Mouse (Mus musculus) small intestine, adult 2 months (tissue): ENCODE data around the gene Slc47a1.

Experiments used
- CTCF ChIP-seq: fragments of 200-500 bp; IDR thresholded peaks from 2 replicates; pipeline ENCODE4 v1.5.1; 2012; ENCODE audit warnings: low read depth, mild to moderate bottlenecking, control low read depth, inconsistent platforms, low read length, moderate library complexity, mixed read lengths; ENCODE audit not compliant: insufficient replicate concordance, insufficient read length; ENCODE audit errors: extremely low read depth
- POLR2A ChIP-seq: fragments of 200-500 bp; IDR thresholded peaks from 2 replicates; pipeline ENCODE4 v1.6.1; 2012; ENCODE audit warnings: low read depth, mild to moderate bottlenecking, control low read depth, inconsistent platforms, low read length, moderate library complexity

DNA sequence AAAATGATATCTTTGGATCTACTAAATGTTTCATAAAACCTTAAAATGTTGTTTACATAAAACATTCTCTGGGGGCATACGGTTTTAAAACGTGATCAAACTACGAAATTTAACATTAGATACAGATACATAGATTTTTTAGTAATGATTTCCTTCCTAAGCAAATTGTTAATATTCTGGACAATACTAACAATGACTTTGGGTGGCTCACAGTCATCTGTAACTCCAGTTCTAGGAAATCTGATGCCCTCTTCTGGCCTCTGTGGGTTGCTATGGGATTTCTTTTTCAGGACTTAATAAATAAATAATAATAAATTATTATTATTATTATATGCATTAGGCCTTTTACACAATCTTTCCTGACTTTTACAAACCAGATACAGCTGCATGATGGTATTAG lies 30.9 kb upstream of the Slc47a1 start:
- TF ChIP-seq CTCF, result no peak
- no peak for TF ChIP-seq POLR2A
